Mouse (Mus musculus): Measurements from ENCODE around the gene Gm5926.
"Not testable (repeated sequence)": the region's sequence is repeated elsewhere in the genome, so short reads cannot be mapped to it uniquely, and the experiment has no call there.

DNA sequence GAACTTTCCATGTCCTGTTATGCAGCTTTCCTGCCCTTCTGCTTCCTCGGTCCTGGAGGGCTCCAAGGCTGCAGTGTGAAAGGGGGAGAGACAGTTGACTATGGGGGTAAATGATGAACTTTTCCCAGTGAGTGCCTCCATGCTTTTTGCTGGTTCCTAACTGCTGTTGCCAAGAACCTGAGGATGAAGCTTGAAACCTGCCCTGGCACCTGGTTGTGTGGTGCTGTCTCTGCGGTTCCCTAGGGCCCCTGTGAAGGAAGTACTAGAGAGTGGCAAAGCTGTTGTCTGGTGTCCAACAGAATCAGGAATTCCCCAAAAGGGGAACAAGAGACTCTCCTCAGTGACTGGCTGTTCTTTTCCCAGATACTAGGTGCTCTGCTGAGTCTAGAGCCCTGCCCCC, 49.5 kb upstream of the Gm5926 start:
- TF ChIP-seq EP300 (IDR thresholded peaks at IDR 0.05; ENCODE audit: low read length); USF1 (IDR thresholded peaks at IDR 0.05; ENCODE audit: low read depth, low read length); POLR2A (IDR thresholded peaks at IDR 0.05; ENCODE audit: low read depth, low read length); MAZ (IDR thresholded peaks at IDR 0.05; ENCODE audit: low read depth, low read length); CTCF (conservative IDR thresholded peaks at IDR 0.05 in 1 of 2, IDR thresholded peaks at IDR 0.05 in 1 of 2; ENCODE audit: low read depth in 2 of 2, low read length in 2 of 2): not testable (repeated sequence)

Data from CH12.LX (cell line).